19 mouse cellular contexts compared by ENCODE assay signal in genomic region chr7:140733162-140733561, GRCm38 (mm10). TPM values are rescaled to one million over a fixed set of nuclear protein-coding genes. Genes with fewer than 3 reads are reported as not detected.
A peak's percentile ranks its signal among the peaks of the same experiment; 100 is the strongest.
DNase-seq lines count a peak whose midpoint lies in the region; ATAC-seq and TF ChIP-seq lines count a peak whose summit lies in the region.
"Had no signal": no experiment of that assay in that cellular context is flagged by ENCODE, and none has a peak within 500 bp of the region (broad histone marks: within the 10 kb centered on the region; RNA-seq: fewer than 3 reads in every experiment).

No protein-coding gene starts in this region.

- DNase-seq in kidney, adult 2 months = no peak
- peak; percentile 17 for DNase-seq in lung, embryonic 14.5 days
- DNase-seq in lung, postnatal 0 days (ENCODE audit: low spot score) = no peak
- peak; percentile 5 for DNase-seq in NIH3T3 (ENCODE audit: low read depth)
- no peak for DNase-seq in stomach, postnatal 0 days (ENCODE audit: low spot score)
- DNase-seq in midbrain, embryonic 11.5 days (ENCODE audit: low spot score, missing footprints) = no peak
- DNase-seq: adrenal gland, adult 2 months; cerebellum, postnatal 10 days; kidney, adult 18-20 months; lung, adult 18-20 months; lung, postnatal 36 days; right cerebral cortex, postnatal 4 days; thymus, postnatal 25 days had no signal

- no peak overlapping the region for H3K27ac ChIP-seq in kidney, adult 2 months (ENCODE audit: insufficient read depth, low read depth, low read length)
- H3K27ac ChIP-seq in kidney, embryonic 14.5 days (ENCODE audit: low read depth, low read length) = no peak overlapping the region
- H3K27ac ChIP-seq in lung, embryonic 14.5 days (ENCODE audit: low read depth) = no peak overlapping the region
- no peak overlapping the region for H3K27ac ChIP-seq in lung, postnatal 0 days (ENCODE audit: low read length)
- no peak overlapping the region for H3K27ac ChIP-seq in stomach, postnatal 0 days (replicated peaks)
- H3K27ac ChIP-seq in midbrain, embryonic 11.5 days (ENCODE audit: low read depth, low read length) = no peak overlapping the region
- H3K27ac ChIP-seq: forebrain, embryonic 12.5 days had no signal

- no peak for TF ChIP-seq EP300 in lung, postnatal 0 days (IDR thresholded peaks at IDR 0.05)
- no peak for TF ChIP-seq EP300 in stomach, postnatal 0 days (optimal IDR thresholded peaks at IDR 0.05)

- no peaks in the 10 kb centered on the region for H3K4me1 ChIP-seq in kidney, adult 2 months (ENCODE audit: control insufficient read depth, insufficient read depth, low read length)
- no peaks in the 10 kb centered on the region for H3K4me1 ChIP-seq in kidney, embryonic 14.5 days (ENCODE audit: control insufficient read depth, insufficient read depth, low read length)
- H3K4me1 ChIP-seq in lung, embryonic 14.5 days (ENCODE audit: insufficient read depth) = no peaks in the 10 kb centered on the region
- no peaks in the 10 kb centered on the region for H3K4me1 ChIP-seq in lung, postnatal 0 days (ENCODE audit: insufficient read depth, low read depth, low read length)
- H3K4me1 ChIP-seq in stomach, postnatal 0 days (replicated peaks; ENCODE audit: control insufficient read depth, insufficient read depth) = no peaks in the 10 kb centered on the region
- no peaks in the 10 kb centered on the region for H3K4me1 ChIP-seq in midbrain, embryonic 11.5 days (ENCODE audit: control insufficient read depth, insufficient read depth, low read length)
- H3K4me1 ChIP-seq: forebrain, embryonic 12.5 days had no signal

- 0 out of 2 replicates have a peak, but pooled peaks have one; percentile 33 for TF ChIP-seq CTCF in kidney, adult 2 months (conservative IDR thresholded peaks at IDR 0.05; ENCODE audit: insufficient read depth, insufficient read length, low read depth, low read length)
- TF ChIP-seq CTCF in lung, embryonic 14.5 days (IDR thresholded peaks at IDR 0.05; ENCODE audit: low read depth) = no peak
- no peak for TF ChIP-seq CTCF in lung, postnatal 0 days (IDR thresholded peaks at IDR 0.05)
- TF ChIP-seq CTCF in stomach, postnatal 0 days (IDR thresholded peaks at IDR 0.05; ENCODE audit: low read depth) = peak; percentile 39

- H3K4me2 ChIP-seq in kidney, embryonic 14.5 days (replicated peaks; ENCODE audit: low read depth, low read length) = no peak overlapping the region
- no peak overlapping the region for H3K4me2 ChIP-seq in lung, embryonic 14.5 days
- H3K4me2 ChIP-seq in lung, postnatal 0 days (replicated peaks; ENCODE audit: low read depth, low read length) = no peak overlapping the region
- no peak overlapping the region for H3K4me2 ChIP-seq in stomach, postnatal 0 days (replicated peaks; ENCODE audit: low read depth)
- H3K4me2 ChIP-seq in midbrain, embryonic 11.5 days = no peak overlapping the region
- H3K4me2 ChIP-seq: forebrain, embryonic 12.5 days had no signal

- no peak overlapping the region for H3K9ac ChIP-seq in kidney, embryonic 14.5 days (ENCODE audit: low read depth, low read length)
- H3K9ac ChIP-seq in lung, embryonic 14.5 days = no peak overlapping the region
- H3K9ac ChIP-seq in lung, postnatal 0 days (replicated peaks; ENCODE audit: low read depth) = no peak overlapping the region
- H3K9ac ChIP-seq in stomach, postnatal 0 days (ENCODE audit: low read length) = no peak overlapping the region
- H3K9ac ChIP-seq in midbrain, embryonic 11.5 days (ENCODE audit: low read length) = no peak overlapping the region
- H3K9ac ChIP-seq: forebrain, embryonic 12.5 days had no signal

- WGBS in kidney, adult 2 months = 79% methylated on average over 2 of the region's 2 CpGs
- WGBS in kidney, embryonic 14.5 days = 80% methylated on average over 2 of the region's 2 CpGs
- WGBS in lung, embryonic 14.5 days = 75% methylated on average over 2 of the region's 2 CpGs
- WGBS in lung, postnatal 0 days = 45% methylated on average over 2 of the region's 2 CpGs
- 58% methylated on average over 2 of the region's 2 CpGs for WGBS in stomach, postnatal 0 days
- WGBS in midbrain, embryonic 11.5 days = 63% methylated on average over 2 of the region's 2 CpGs

- no peaks in the 10 kb centered on the region for H3K27me3 ChIP-seq in kidney, adult 2 months (replicated peaks; ENCODE audit: control insufficient read depth, insufficient read depth, low read length)
- H3K27me3 ChIP-seq in kidney, embryonic 14.5 days (ENCODE audit: control insufficient read depth, insufficient read depth, low read length) = no peaks in the 10 kb centered on the region
- H3K27me3 ChIP-seq in lung, embryonic 14.5 days (ENCODE audit: insufficient read depth, low read length) = no peaks in the 10 kb centered on the region
- no peaks in the 10 kb centered on the region for H3K27me3 ChIP-seq in lung, postnatal 0 days (replicated peaks; ENCODE audit: insufficient read depth, low read length)
- H3K27me3 ChIP-seq in stomach, postnatal 0 days (ENCODE audit: control insufficient read depth, insufficient read depth, low read length) = no peaks in the 10 kb centered on the region
- H3K27me3 ChIP-seq in midbrain, embryonic 11.5 days (ENCODE audit: control insufficient read depth, insufficient read depth, low read length) = no peaks in the 10 kb centered on the region
- H3K27me3 ChIP-seq: forebrain, embryonic 12.5 days had no signal

- H3K9me3 ChIP-seq in kidney, embryonic 14.5 days (ENCODE audit: control insufficient read depth, low read length) = no peaks in the 10 kb centered on the region
- no peaks in the 10 kb centered on the region for H3K9me3 ChIP-seq in lung, embryonic 14.5 days (ENCODE audit: low read depth, low read length)
- no peaks in the 10 kb centered on the region for H3K9me3 ChIP-seq in lung, postnatal 0 days (ENCODE audit: low read length)
- H3K9me3 ChIP-seq in stomach, postnatal 0 days (ENCODE audit: control insufficient read depth, low read length) = no peaks in the 10 kb centered on the region
- no peaks in the 10 kb centered on the region for H3K9me3 ChIP-seq in midbrain, embryonic 11.5 days (ENCODE audit: control insufficient read depth, low read length)

- H3K36me3 ChIP-seq in kidney, adult 2 months (ENCODE audit: control insufficient read depth, insufficient read depth, low read length) = no peaks in the 10 kb centered on the region
- H3K36me3 ChIP-seq in kidney, embryonic 14.5 days (ENCODE audit: control insufficient read depth, insufficient read depth, low read length) = no peaks in the 10 kb centered on the region
- no peaks in the 10 kb centered on the region for H3K36me3 ChIP-seq in lung, embryonic 14.5 days (ENCODE audit: insufficient read depth)
- H3K36me3 ChIP-seq in lung, postnatal 0 days (ENCODE audit: insufficient read depth, low read length) = no peaks in the 10 kb centered on the region
- no peaks in the 10 kb centered on the region for H3K36me3 ChIP-seq in stomach, postnatal 0 days (ENCODE audit: control insufficient read depth, insufficient read depth, low read length)
- no peaks in the 10 kb centered on the region for H3K36me3 ChIP-seq in midbrain, embryonic 11.5 days (ENCODE audit: control insufficient read depth, insufficient read depth, low read length)
- H3K36me3 ChIP-seq: forebrain, embryonic 12.5 days had no signal

- no peak overlapping the region for H3K4me3 ChIP-seq in kidney, adult 2 months (ENCODE audit: insufficient read depth, low read depth, low read length)
- H3K4me3 ChIP-seq in kidney, embryonic 14.5 days (ENCODE audit: low read length) = no peak overlapping the region
- no peak overlapping the region for H3K4me3 ChIP-seq in lung, embryonic 14.5 days (ENCODE audit: low read depth, low read length)
- no peak overlapping the region for H3K4me3 ChIP-seq in lung, postnatal 0 days (ENCODE audit: low read depth, low read length)
- no peak overlapping the region for H3K4me3 ChIP-seq in stomach, postnatal 0 days (ENCODE audit: low read depth, low read length)
- H3K4me3 ChIP-seq in midbrain, embryonic 11.5 days (ENCODE audit: low read depth, low read length) = no peak overlapping the region
- H3K4me3 ChIP-seq: forebrain, embryonic 12.5 days had no signal

- no peak for TF ChIP-seq POLR2A in kidney, adult 2 months (IDR thresholded peaks at IDR 0.05; ENCODE audit: low read depth, low read length)

- no peak for ATAC-seq in kidney, embryonic 14.5 days (ENCODE audit: low FRiP score, low TSS enrichment)
- no peak for ATAC-seq in lung, embryonic 14.5 days (ENCODE audit: insufficient read depth)
- no peak for ATAC-seq in lung, postnatal 0 days
- no peak for ATAC-seq in stomach, postnatal 0 days (ENCODE audit: low FRiP score, low TSS enrichment)
- no peak for ATAC-seq in midbrain, embryonic 11.5 days (ENCODE audit: low FRiP score)
- ATAC-seq: hindbrain, embryonic 16.5 days had no signal

RNA-seq across cellular contexts. Expression of gene Cyp2e1, which starts 30.4 kb away (rescaled TPM):
- 78.0 and 92.8 TPM in 2 replicates for polyA plus RNA-seq in kidney, adult 2 months (2012; rRNA removed)
- polyA plus RNA-seq in kidney, embryonic 14.5 days (2014; fragmentation: Nextera tagmentation; extraction: Ambion mirVana) = 0.12 TPM in 1 of 2 replicates, not detected in the other
- polyA plus RNA-seq in lung, embryonic 14.5 days (2014; fragmentation: Nextera tagmentation; extraction: Ambion mirVana) = 0.09 TPM in 1 of 2 replicates, not detected in the other
- polyA plus RNA-seq in lung, postnatal 0 days (2015; fragmentation: Nextera tagmentation; extraction: Ambion mirVana) = 1.5 and 1.9 TPM in 2 replicates
- polyA plus RNA-seq in stomach, postnatal 0 days (2015; fragmentation: Nextera tagmentation; extraction: Ambion mirVana) = 0.52 and 0.85 TPM in 2 replicates
- not detected in 2 replicates for polyA plus RNA-seq in midbrain, embryonic 11.5 days (2014; fragmentation: Nextera tagmentation; extraction: Ambion mirVana)
- polyA plus RNA-seq: brain, embryonic 14.5 days; forebrain, embryonic 12.5 days; heart, embryonic 16.5 days; hindbrain, embryonic 16.5 days had no signal

RNA-seq across cellular contexts. Expression of gene Olfr541, which starts 36.1 kb away (rescaled TPM):
- polyA plus RNA-seq in kidney, adult 2 months (2012; rRNA removed) = not detected in 2 replicates
- polyA plus RNA-seq in kidney, embryonic 14.5 days (2014; fragmentation: Nextera tagmentation; extraction: Ambion mirVana) = not detected in 2 replicates
- polyA plus RNA-seq in lung, embryonic 14.5 days (2014; fragmentation: Nextera tagmentation; extraction: Ambion mirVana) = not detected in 2 replicates
- polyA plus RNA-seq in lung, postnatal 0 days (2015; fragmentation: Nextera tagmentation; extraction: Ambion mirVana) = not detected in 2 replicates
- polyA plus RNA-seq in stomach, postnatal 0 days (2015; fragmentation: Nextera tagmentation; extraction: Ambion mirVana) = not detected in 2 replicates
- polyA plus RNA-seq in midbrain, embryonic 11.5 days (2014; fragmentation: Nextera tagmentation; extraction: Ambion mirVana) = not detected in 2 replicates
- polyA plus RNA-seq: adrenal gland, adult 2 months; brain, embryonic 14.5 days; forebrain, embryonic 12.5 days; heart, embryonic 16.5 days; hindbrain, embryonic 16.5 days; limb, embryonic 14.5 days had no signal

RNA-seq across cellular contexts. Expression of gene Olfr45, which starts 51.4 kb away (rescaled TPM):
- polyA plus RNA-seq in kidney, adult 2 months (2012; rRNA removed) = not detected in 2 replicates
- not detected in 2 replicates for polyA plus RNA-seq in kidney, embryonic 14.5 days (2014; fragmentation: Nextera tagmentation; extraction: Ambion mirVana)
- not detected in 2 replicates for polyA plus RNA-seq in lung, embryonic 14.5 days (2014; fragmentation: Nextera tagmentation; extraction: Ambion mirVana)
- not detected in 2 replicates for polyA plus RNA-seq in lung, postnatal 0 days (2015; fragmentation: Nextera tagmentation; extraction: Ambion mirVana)
- not detected in 2 replicates for polyA plus RNA-seq in stomach, postnatal 0 days (2015; fragmentation: Nextera tagmentation; extraction: Ambion mirVana)
- not detected in 2 replicates for polyA plus RNA-seq in midbrain, embryonic 11.5 days (2014; fragmentation: Nextera tagmentation; extraction: Ambion mirVana)
- polyA plus RNA-seq: adrenal gland, adult 2 months; brain, embryonic 14.5 days; forebrain, embryonic 12.5 days; heart, embryonic 16.5 days; hindbrain, embryonic 16.5 days had no signal

RNA-seq across cellular contexts. Expression of gene Syce1, which starts 54.5 kb away (rescaled TPM):
- 0.05 and 0.10 TPM in 2 replicates for polyA plus RNA-seq in kidney, adult 2 months (2012; rRNA removed)
- 0.28 TPM in 1 of 2 replicates, not detected in the other for polyA plus RNA-seq in kidney, embryonic 14.5 days (2014; fragmentation: Nextera tagmentation; extraction: Ambion mirVana)
- polyA plus RNA-seq in lung, embryonic 14.5 days (2014; fragmentation: Nextera tagmentation; extraction: Ambion mirVana) = 0.68 TPM in 1 of 2 replicates, not detected in the other
- polyA plus RNA-seq in lung, postnatal 0 days (2015; fragmentation: Nextera tagmentation; extraction: Ambion mirVana) = not detected in 2 replicates
- 0.11 and 0.16 TPM in 2 replicates for polyA plus RNA-seq in stomach, postnatal 0 days (2015; fragmentation: Nextera tagmentation; extraction: Ambion mirVana)
- polyA plus RNA-seq in midbrain, embryonic 11.5 days (2014; fragmentation: Nextera tagmentation; extraction: Ambion mirVana) = 0.12 TPM in 1 of 2 replicates, not detected in the other
- polyA plus RNA-seq: adrenal gland, adult 2 months had no signal

Comparison
In these comparisons a context has a peak if more than half of its experiments do, and no peak if none do; other contexts are left out.
1. DNase-seq: peak in lung, embryonic 14.5 days (single experiment) and NIH3T3 (single experiment); none in kidney, adult 2 months (single experiment), lung, postnatal 0 days (single experiment), stomach, postnatal 0 days (single experiment) and midbrain, embryonic 11.5 days (single experiment).
2. RNA of gene Cyp2e1, which starts 30.4 kb away (polyA plus RNA-seq): 78.0 to 92.8 TPM in kidney, adult 2 months; 1.5 to 1.9 TPM in lung, postnatal 0 days, 0.52 to 0.85 TPM in stomach, postnatal 0 days, 0.12 TPM in kidney, embryonic 14.5 days, 0.09 TPM in lung, embryonic 14.5 days and not detected in midbrain, embryonic 11.5 days; every median in the first group is over 10 times any median in the second.
3. CTCF ChIP-seq: peak in kidney, adult 2 months (single experiment) and stomach, postnatal 0 days (single experiment); none in lung, embryonic 14.5 days (single experiment) and lung, postnatal 0 days (single experiment).